Mouse (Mus musculus) midbrain, embryonic 16.5 days (tissue): ENCODE data around the gene Aldh16a1. TPM values are rescaled to one million over a fixed set of nuclear protein-coding genes. Genes with fewer than 3 reads are reported as not detected.

ENCODE experiments used
- ATAC-seq: fragments of 200-750 bp; cut with Nextera tagmentation; 2 replicates; pipeline ENCODE4 v1.8.0; 2017; ENCODE audit warnings: moderate TSS enrichment
- H3K27ac ChIP-seq: fragments of 300-500 bp; sonication (generic); 2 replicates; pipeline ENCODE4 v1.5.1; 2014; ENCODE audit warnings: mild to moderate bottlenecking, low read length, mixed read lengths
- H3K27me3 ChIP-seq: fragments of 300-500 bp; sonication (generic); 2 replicates; pipeline ENCODE4 v1.6.1; 2014; ENCODE audit warnings: low read depth, low read length, mixed read lengths; ENCODE audit not compliant: control insufficient read depth, insufficient read depth
- H3K36me3 ChIP-seq: fragments of 300-500 bp; sonication (generic); 2 replicates; pipeline ENCODE4 v1.6.1; 2014; ENCODE audit warnings: mild to moderate bottlenecking, low read length, moderate library complexity, mixed read lengths; ENCODE audit not compliant: control insufficient read depth, insufficient read depth
- H3K4me1 ChIP-seq: fragments of 300-500 bp; sonication (generic); 2 replicates; pipeline ENCODE4 v1.6.1; 2014; ENCODE audit warnings: mild to moderate bottlenecking, low read length, mixed read lengths; ENCODE audit not compliant: control insufficient read depth, insufficient read depth
- H3K4me2 ChIP-seq: fragments of 300-500 bp; sonication (generic); 2 replicates; pipeline ENCODE4 v1.6.1; 2014; ENCODE audit warnings: mild to moderate bottlenecking, low read length, mixed read lengths
- H3K4me3 ChIP-seq: fragments of 300-500 bp; sonication (generic); 2 replicates; pipeline ENCODE4 v1.5.1; 2014; ENCODE audit warnings: low read depth, mild to moderate bottlenecking, low read length, moderate library complexity, mixed read lengths
- H3K9ac ChIP-seq: fragments of 300-500 bp; sonication (generic); 2 replicates; pipeline ENCODE4 v1.6.1; 2014; ENCODE audit warnings: low read depth, low read length, mixed read lengths
- H3K9me3 ChIP-seq: fragments of 300-500 bp; sonication (generic); replicated peaks from 2 replicates; pipeline ENCODE4 v1.6.1; 2014; ENCODE audit warnings: mild to moderate bottlenecking, low read length, mixed read lengths; ENCODE audit not compliant: control insufficient read depth, poor library complexity, severe bottlenecking
- WGBS: fragments of 180-500 bp; shearing (Covaris S2); extraction: QIAGEN DNeasy Blood & Tissue Kit; methylation state at CpG from one replicate; pipeline ENCODE4 v1.1.7; 2014; 5-methylcytosine and 5-hydroxymethylcytosine counted together
- polyA plus RNA-seq: library from polyadenylated mRNA; unstranded; fragments of >200 nt; fragmentation: Nextera tagmentation; extraction: Ambion mirVana; gene quantifications from 2 replicates; pipeline ENCODE4 v1.2.1, GENCODE M21; 2015

Aldh16a1 gene
- polyA plus RNA-seq, 1 experiment from 2014 or later, result 13.7 TPM

- H3K4me2 ChIP-seq, result peak overlapping the region; percentile 76
- no peak overlapping the region for H3K27ac ChIP-seq
- peak overlapping the region; percentile 42 for H3K4me3 ChIP-seq
- H3K4me1 ChIP-seq, result peaks cover 14% of the 10 kb centered on the region
- WGBS, result under 1% methylated on average over 34 of the region's 34 CpGs
- H3K27me3 ChIP-seq, result peaks cover 70% of the 10 kb centered on the region
- ATAC-seq, result peak; percentile 87
- H3K9me3 ChIP-seq, result no peaks in the 10 kb centered on the region
- H3K36me3 ChIP-seq, result no peaks in the 10 kb centered on the region
- H3K9ac ChIP-seq, result peak overlapping the region; percentile 40; the same call in 1 of the 2 replicates
These were observed 27.8 kb upstream of the Aldh16a1 start for GRCm38 (mm10) chr7:45182199-45182601.

GRCm38 (mm10) chr7:45181540-45181939 is 27.2 kb upstream of the Aldh16a1 start:
- peak overlapping the region; percentile 76 for H3K4me2 ChIP-seq
- peaks cover 77% of the 10 kb centered on the region for H3K27me3 ChIP-seq
- H3K4me3 ChIP-seq, result peak overlapping the region; percentile 42
- H3K27ac ChIP-seq, result no peak overlapping the region
- H3K36me3 ChIP-seq, result no peaks in the 10 kb centered on the region
- 5% methylated on average over 34 of the region's 35 CpGs for WGBS
- no peaks in the 10 kb centered on the region for H3K9me3 ChIP-seq
- peaks cover 14% of the 10 kb centered on the region for H3K4me1 ChIP-seq
- peak overlapping the region; percentile 56; the same call in 1 of the 2 replicates for H3K9ac ChIP-seq
- ATAC-seq, result no peak

DNA sequence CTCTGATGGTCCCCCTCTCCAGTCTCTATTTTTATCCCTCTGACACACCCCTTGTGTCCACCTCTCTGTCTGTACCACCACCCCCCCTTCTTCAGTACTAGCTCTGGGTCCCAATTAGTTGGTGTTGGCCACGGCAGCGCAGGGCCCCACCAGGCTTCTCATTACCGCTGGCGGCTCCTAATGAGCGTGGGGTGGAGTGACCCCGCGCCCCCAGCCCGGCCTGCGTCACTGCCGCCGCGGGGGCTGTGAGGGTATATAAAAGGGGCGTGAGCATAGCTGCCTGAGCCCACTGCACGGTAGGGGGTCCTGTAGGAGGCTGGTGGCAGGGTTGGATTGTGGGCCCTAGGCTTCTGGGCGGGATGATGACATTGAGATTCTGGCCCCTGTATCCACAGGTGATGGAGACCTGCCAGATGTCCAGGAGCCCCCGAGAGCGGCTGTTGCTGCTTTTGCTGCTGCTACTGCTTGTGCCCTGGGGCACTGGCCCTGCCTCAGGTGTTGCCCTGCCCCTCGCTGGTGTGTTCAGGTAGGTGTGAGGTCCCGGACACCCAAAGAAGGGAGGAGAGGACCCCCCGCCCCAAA is 26.6 kb upstream of the Aldh16a1 start, which contains the start of gene Pth2:
TSS of gene Pth2 (plus strand) at position 100 of the 582 bp plus-strand sequence.
- Histone ChIP-seq H3K4me1 (peaks cover 19% of the 10 kb centered on the region), H3K4me3 (peak within 1 kb of the TSS; percentile 42), H3K27me3 (peaks cover 81% of the 10 kb centered on the region), H3K36me3 (no peaks in the 10 kb centered on the region), H3K9me3 (no peaks in the 10 kb centered on the region), H3K9ac (peak within 1 kb of the TSS; percentile 56; the same call in 1 of the 2 replicates), H3K27ac (no peak within 1 kb of the TSS), H3K4me2 (peak within 1 kb of the TSS; percentile 76)
- 21% methylated on average over 20 of the region's 20 CpGs for WGBS
- no peak for ATAC-seq

DNA sequence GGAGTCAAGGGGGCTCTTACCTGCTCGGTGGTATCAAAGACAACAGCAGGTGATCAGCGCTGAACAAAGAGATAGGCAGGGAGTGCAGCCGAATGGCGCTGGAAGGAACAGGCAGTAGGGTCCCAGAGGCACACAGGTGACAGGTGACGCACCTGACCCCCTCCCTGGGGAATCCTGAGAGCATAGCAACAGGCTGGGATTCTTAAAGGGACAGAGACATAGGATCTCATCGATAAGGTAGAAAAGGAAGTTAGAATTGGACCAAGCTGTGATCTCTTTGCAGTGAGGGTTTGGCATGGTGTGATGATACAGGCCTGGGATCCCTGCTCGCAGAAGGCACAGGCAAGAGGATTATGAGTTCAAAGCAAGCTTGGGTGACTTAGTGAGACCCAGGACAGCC is 25.1 kb upstream of the Aldh16a1 start, which contains the start of gene Gfy:
TSS of gene Gfy (minus strand) at position 101 of the 400 bp plus-strand sequence.
- peaks cover 19% of the 10 kb centered on the region for H3K4me1 ChIP-seq
- H3K4me2 ChIP-seq, result no peak within 1 kb of the TSS
- 26% methylated on average over 7 of the region's 7 CpGs for WGBS
- ATAC-seq, result no peak
- H3K4me3 ChIP-seq, result no peak within 1 kb of the TSS
- no peaks in the 10 kb centered on the region for H3K9me3 ChIP-seq
- no peaks in the 10 kb centered on the region for H3K36me3 ChIP-seq
- H3K9ac ChIP-seq, result no peak within 1 kb of the TSS
- no peak within 1 kb of the TSS for H3K27ac ChIP-seq
- peaks cover 95% of the 10 kb centered on the region for H3K27me3 ChIP-seq

DNA sequence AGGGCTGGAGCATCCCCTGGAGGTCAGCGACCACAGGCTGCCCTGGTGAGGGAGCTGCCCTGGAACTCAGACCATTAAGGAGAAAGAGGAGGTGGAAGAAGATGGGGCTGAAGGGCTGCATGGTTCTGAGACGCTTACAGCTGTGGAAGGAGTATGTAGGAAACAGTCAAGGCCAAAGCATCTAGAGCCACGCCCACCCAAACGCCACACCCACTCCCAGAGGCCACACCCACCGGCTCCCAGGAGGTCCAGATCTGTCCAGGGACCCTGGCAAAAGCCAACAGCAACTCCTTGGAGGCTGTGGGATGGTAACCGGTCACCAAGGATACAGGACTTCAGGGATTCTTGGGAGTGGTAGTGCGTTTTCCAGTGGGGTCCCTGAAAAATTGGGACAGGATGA is 24.2 kb upstream of the Aldh16a1 start:
- ATAC-seq, result no peak
- no peak overlapping the region for H3K27ac ChIP-seq
- peaks cover 94% of the 10 kb centered on the region for H3K27me3 ChIP-seq
- H3K9me3 ChIP-seq, result no peaks in the 10 kb centered on the region
- peaks cover 19% of the 10 kb centered on the region for H3K4me1 ChIP-seq
- WGBS, result 22% methylated on average over 7 of the region's 7 CpGs
- H3K4me2 ChIP-seq, result no peak overlapping the region
- no peaks in the 10 kb centered on the region for H3K36me3 ChIP-seq
- H3K4me3 ChIP-seq, result no peak overlapping the region
- H3K9ac ChIP-seq, result no peak overlapping the region

DNA sequence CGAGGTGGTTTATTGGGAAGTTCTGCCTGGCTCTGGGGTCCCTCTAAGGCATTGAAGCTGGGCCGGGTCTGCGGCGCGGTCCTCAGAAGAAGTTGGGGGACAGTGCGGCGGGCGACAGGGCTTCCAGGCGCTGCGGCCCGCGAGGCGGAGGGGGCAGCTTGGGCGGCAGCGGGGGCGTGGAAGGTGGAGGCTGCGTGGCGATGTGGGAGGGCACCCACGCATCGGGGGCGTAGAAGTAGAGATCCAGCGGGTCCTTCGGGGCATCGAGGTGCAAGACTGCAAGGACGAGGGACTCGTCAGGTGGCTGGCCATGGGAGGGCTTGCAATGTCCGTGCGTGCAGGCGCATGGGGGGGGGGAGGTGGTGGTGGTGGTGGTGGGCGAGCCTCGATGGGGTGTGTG is 22.0 kb upstream of the Aldh16a1 start:
- no peak overlapping the region for H3K9ac ChIP-seq
- H3K9me3 ChIP-seq, result no peaks in the 10 kb centered on the region
- H3K36me3 ChIP-seq, result no peaks in the 10 kb centered on the region
- H3K27me3 ChIP-seq, result peaks cover 73% of the 10 kb centered on the region
- H3K4me3 ChIP-seq, result peak overlapping the region; percentile 17
- 3% methylated on average over 27 of the region's 31 CpGs for WGBS
- H3K27ac ChIP-seq, result no peak overlapping the region
- H3K4me2 ChIP-seq, result peak overlapping the region; percentile 40
- no peak for ATAC-seq
- H3K4me1 ChIP-seq, result peaks cover 7% of the 10 kb centered on the region

DNA sequence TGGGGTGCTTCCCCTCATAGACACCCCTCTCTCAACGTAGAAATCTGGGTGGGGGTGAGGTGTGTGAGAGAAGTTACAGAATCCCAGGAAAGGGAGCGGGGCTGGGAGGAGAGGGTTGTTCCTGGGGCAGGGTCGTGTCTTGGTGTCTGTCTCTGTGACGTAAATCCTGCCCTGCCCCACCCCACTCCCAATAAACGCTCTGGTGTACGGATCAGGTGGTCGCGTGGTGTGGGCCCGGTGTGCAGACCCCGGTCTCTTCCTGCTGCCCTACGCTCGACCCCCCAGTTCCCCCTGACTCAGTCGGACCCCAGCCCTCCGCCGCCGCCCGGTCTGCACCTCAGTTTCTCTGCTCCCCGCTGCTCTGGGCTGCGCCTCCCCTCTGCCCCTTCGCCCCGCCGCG is 21.5 kb upstream of the Aldh16a1 start:
- no peak overlapping the region for H3K27ac ChIP-seq
- peak overlapping the region; percentile 40 for H3K4me2 ChIP-seq
- no peak overlapping the region for H3K9ac ChIP-seq
- H3K9me3 ChIP-seq, result no peaks in the 10 kb centered on the region
- peaks cover 5% of the 10 kb centered on the region for H3K4me1 ChIP-seq
- no peaks in the 10 kb centered on the region for H3K36me3 ChIP-seq
- no peak for ATAC-seq
- 3% methylated on average over 23 of the region's 23 CpGs for WGBS
- H3K27me3 ChIP-seq, result peaks cover 69% of the 10 kb centered on the region
- peak overlapping the region; percentile 17 for H3K4me3 ChIP-seq

DNA sequence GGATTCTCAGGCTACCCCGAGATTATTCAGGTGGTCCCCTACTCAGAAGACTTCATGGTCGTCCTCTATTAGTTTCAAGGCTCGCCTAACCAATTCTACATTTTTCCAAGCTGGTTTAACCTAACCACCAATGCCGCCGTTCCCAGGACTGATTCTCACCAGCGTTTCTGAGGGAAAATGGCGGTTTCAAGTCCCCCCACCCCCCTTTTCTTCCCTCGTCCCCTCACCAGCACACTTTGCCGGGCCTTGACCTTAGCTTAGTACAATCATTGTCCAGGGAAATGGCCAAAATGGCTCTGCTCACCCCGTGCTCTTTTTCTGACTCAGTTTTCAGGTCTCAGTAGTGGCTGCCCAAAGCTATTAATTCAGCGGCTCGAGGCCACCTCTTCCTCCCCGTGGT is 21.0 kb upstream of the Aldh16a1 start:
- Histone ChIP-seq H3K4me1 (peaks cover 5% of the 10 kb centered on the region), H3K4me3 (no peak overlapping the region), H3K4me2 (no peak overlapping the region), H3K9me3 (no peaks in the 10 kb centered on the region), H3K9ac (no peak overlapping the region), H3K36me3 (no peaks in the 10 kb centered on the region), H3K27me3 (peaks cover 63% of the 10 kb centered on the region), H3K27ac (no peak overlapping the region)
- 4% methylated on average over 13 of the region's 13 CpGs for WGBS
- no peak for ATAC-seq

- Histone ChIP-seq H3K4me1 (peaks cover 5% of the 10 kb centered on the region), H3K9ac (no peak overlapping the region), H3K27me3 (peaks cover 60% of the 10 kb centered on the region), H3K27ac (no peak overlapping the region), H3K4me2 (peak overlapping the region; percentile 10; the same call in 1 of the 2 replicates), H3K9me3 (no peaks in the 10 kb centered on the region), H3K36me3 (no peaks in the 10 kb centered on the region), H3K4me3 (peak overlapping the region; percentile 10; the same call in 1 of the 2 replicates)
- no peak for ATAC-seq
- WGBS, result 3% methylated on average over 29 of the region's 29 CpGs
These were observed 20.3 kb upstream of the Aldh16a1 start for GRCm38 (mm10) chr7:45174567-45175280.
